Mouse (Mus musculus): ENCODE data around the gene Olfr94. TPM values are rescaled to one million over a fixed set of nuclear protein-coding genes. Genes with fewer than 3 reads are reported as not detected.

The Olfr94 gene
- polyA plus RNA-seq, 1 experiment from 2014 or later: not detected

DNA sequence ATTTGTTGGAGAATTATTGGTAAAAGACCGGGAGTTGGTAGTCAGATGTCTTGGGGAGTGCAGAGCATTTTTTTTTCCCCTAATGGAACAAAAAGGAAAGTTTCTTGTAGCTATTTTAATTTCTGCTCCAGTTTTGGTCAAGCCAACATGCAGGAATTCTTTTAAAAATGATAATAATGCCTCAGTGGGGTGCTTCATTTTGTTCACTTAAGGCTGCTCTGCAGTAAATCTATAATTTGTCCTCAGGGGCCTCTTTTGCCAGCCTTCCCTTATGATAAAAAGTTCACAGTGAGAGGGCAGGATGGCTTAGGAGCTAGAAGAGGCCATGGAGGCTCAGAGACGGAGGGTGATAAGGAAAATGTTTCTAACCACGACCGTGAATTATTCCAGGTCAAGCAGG is 19.1 kb upstream of the Olfr94 start, which contains the start of gene Olfr96:
TSS of gene Olfr96 (plus strand) at position 301 of the 400 bp plus-strand sequence.
- Histone ChIP-seq H3K4me3 (ENCODE audit: low read depth, low read length) (no peak within 1 kb of the TSS), H3K27me3 (replicated peaks; ENCODE audit: control insufficient read depth, insufficient read depth, low read length) (no peaks in the 10 kb centered on the region), H3K36me3 (ENCODE audit: control insufficient read depth, insufficient read depth) (no peaks in the 10 kb centered on the region), H3K4me1 (replicated peaks; ENCODE audit: control insufficient read depth, insufficient read depth, low read length) (no peaks in the 10 kb centered on the region), H3K9ac (ENCODE audit: low read depth, low read length) (no peak within 1 kb of the TSS), H3K9me3 (ENCODE audit: control insufficient read depth) (no peaks in the 10 kb centered on the region), H3K27ac (ENCODE audit: low read depth, low read length) (no peak within 1 kb of the TSS), H3K4me2 (replicated peaks; ENCODE audit: low read depth) (no peak within 1 kb of the TSS)
- no peak for TF ChIP-seq CTCF (IDR thresholded peaks at IDR 0.05; ENCODE audit: low read depth)
- ATAC-seq: no peak
- WGBS: 49% methylated on average over 4 of the region's 4 CpGs

DNA sequence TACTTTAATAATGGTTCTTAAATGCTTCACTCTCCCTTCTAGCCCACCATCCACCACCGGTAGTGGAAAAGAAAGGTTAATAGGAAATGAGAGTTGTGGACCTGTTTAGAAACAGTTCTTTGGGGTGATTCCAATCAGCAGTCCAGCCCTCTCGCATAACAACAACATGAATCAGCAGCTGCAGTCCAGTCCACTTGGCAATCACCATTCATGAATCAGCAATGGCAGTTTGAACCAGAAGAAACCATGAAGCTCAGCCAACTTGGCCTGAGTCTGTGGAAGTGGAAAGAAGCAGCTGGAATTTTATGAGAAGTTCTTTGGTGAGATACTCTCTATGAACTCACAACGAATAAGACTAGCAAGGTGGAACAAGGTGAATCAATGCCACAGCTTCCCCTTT is 17.7 kb upstream of the Olfr94 start:
- no peaks in the 10 kb centered on the region for H3K27me3 ChIP-seq (replicated peaks; ENCODE audit: control insufficient read depth, insufficient read depth, low read length)
- no peaks in the 10 kb centered on the region for H3K9me3 ChIP-seq (ENCODE audit: control insufficient read depth)
- WGBS: 71% methylated on average over 3 of the region's 3 CpGs
- no peaks in the 10 kb centered on the region for H3K4me1 ChIP-seq (replicated peaks; ENCODE audit: control insufficient read depth, insufficient read depth, low read length)
- H3K4me3 ChIP-seq (ENCODE audit: low read depth, low read length): no peak overlapping the region
- H3K36me3 ChIP-seq (ENCODE audit: control insufficient read depth, insufficient read depth): no peaks in the 10 kb centered on the region
- TF ChIP-seq CTCF (IDR thresholded peaks at IDR 0.05; ENCODE audit: low read depth): no peak
- no peak overlapping the region for H3K9ac ChIP-seq (ENCODE audit: low read depth, low read length)
- ATAC-seq: no peak
- H3K27ac ChIP-seq (ENCODE audit: low read depth, low read length): no peak overlapping the region
- H3K4me2 ChIP-seq (replicated peaks; ENCODE audit: low read depth): no peak overlapping the region

GRCm38 (mm10) chr17:37213018-37213417 is 12.2 kb upstream of the Olfr94 start, which contains the start of gene Olfr95:
Gene Olfr95, minus strand, starts transcription at chr17:37213118.
- TF ChIP-seq CTCF (IDR thresholded peaks at IDR 0.05; ENCODE audit: low read depth): no peak
- H3K4me2 ChIP-seq (replicated peaks; ENCODE audit: low read depth): no peak within 1 kb of the TSS
- no peaks in the 10 kb centered on the region for H3K36me3 ChIP-seq (ENCODE audit: control insufficient read depth, insufficient read depth)
- no peak within 1 kb of the TSS for H3K9ac ChIP-seq (ENCODE audit: low read depth, low read length)
- peaks cover 12% of the 10 kb centered on the region; the same call in 1 of the 2 replicates for H3K27me3 ChIP-seq (replicated peaks; ENCODE audit: control insufficient read depth, insufficient read depth, low read length)
- no peaks in the 10 kb centered on the region for H3K9me3 ChIP-seq (ENCODE audit: control insufficient read depth)
- H3K4me1 ChIP-seq (replicated peaks; ENCODE audit: control insufficient read depth, insufficient read depth, low read length): no peaks in the 10 kb centered on the region
- ATAC-seq: no peak
- no peak within 1 kb of the TSS for H3K27ac ChIP-seq (ENCODE audit: low read depth, low read length)
- H3K4me3 ChIP-seq (ENCODE audit: low read depth, low read length): no peak within 1 kb of the TSS
- WGBS: 82% methylated on average over 3 of the region's 3 CpGs

DNA sequence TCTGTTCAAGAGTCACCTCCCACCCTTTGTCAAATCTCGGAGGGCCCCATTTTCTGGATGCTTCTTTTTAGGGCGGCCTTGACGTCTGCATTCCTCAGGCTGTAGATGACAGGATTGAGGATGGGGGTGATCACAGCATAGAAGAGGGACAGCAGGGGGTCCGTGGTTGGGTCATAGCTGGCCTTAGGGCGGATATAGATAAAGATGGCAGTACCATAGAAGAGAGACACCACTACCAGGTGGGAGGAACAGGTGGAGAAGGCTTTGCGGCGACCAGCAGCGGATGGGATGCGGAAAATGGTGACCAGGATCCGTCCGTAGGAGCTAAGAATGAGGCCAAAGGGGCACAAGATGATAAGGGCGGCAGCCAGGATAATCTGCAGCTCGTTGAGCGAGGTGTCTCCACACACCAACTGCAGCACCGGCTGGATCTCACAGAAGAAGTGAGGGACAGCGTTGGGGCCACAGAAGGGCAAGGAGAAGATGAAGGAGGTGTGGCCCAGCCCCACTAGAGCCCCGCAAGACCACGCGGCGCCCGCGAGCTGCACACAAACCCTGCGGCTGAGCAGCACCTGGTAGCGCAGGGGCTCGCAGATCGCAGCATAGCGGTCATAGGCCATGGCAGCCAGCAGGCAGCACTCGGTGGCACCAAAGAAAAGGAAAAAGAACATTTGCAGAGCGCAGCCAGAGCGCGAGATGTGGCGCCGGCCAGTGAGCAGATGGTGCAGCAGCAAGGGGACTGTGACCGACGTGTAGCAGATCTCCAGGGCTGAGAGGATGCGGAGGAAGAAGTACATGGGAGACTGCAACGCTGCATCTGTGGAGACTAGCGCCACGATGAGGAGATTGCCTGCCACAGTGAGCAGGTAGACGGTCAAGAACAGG is 10.3 kb upstream of the Olfr94 start:
- peaks cover 12% of the 10 kb centered on the region; the same call in 1 of the 2 replicates for H3K27me3 ChIP-seq (replicated peaks; ENCODE audit: control insufficient read depth, insufficient read depth, low read length)
- no peak overlapping the region for H3K9ac ChIP-seq (ENCODE audit: low read depth, low read length)
- peak overlapping the region; percentile 14; the same call in 1 of the 2 replicates for H3K4me3 ChIP-seq (ENCODE audit: low read depth, low read length)
- H3K4me2 ChIP-seq (replicated peaks; ENCODE audit: low read depth): peak overlapping the region; percentile 46
- H3K36me3 ChIP-seq (ENCODE audit: control insufficient read depth, insufficient read depth): no peaks in the 10 kb centered on the region
- no peak overlapping the region for H3K27ac ChIP-seq (ENCODE audit: low read depth, low read length)
- H3K4me1 ChIP-seq (replicated peaks; ENCODE audit: control insufficient read depth, insufficient read depth, low read length): no peaks in the 10 kb centered on the region
- no peaks in the 10 kb centered on the region for H3K9me3 ChIP-seq (ENCODE audit: control insufficient read depth)
- 14% methylated on average over 40 of the region's 40 CpGs for WGBS
- TF ChIP-seq CTCF (IDR thresholded peaks at IDR 0.05; ENCODE audit: low read depth): no peak
- ATAC-seq: no peak

DNA sequence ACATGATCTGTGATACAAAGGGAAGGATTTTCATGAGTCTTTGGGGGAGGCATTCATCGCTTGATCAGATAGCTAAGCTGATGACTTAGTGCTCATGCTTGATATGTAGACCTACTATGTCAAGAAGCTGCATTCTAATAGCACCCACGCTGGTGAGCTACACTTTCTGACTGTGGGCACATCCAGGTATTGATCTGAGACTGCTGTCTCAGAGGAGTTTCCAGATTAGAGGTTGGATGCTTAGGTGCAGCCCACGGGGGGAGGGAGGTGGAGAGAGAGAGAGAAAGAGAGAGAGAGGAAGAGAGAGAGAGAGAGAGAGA is 3.1 kb upstream of the Olfr94 start:
- 33% methylated on average over 3 of the region's 3 CpGs for WGBS
- no peak for ATAC-seq

DNA sequence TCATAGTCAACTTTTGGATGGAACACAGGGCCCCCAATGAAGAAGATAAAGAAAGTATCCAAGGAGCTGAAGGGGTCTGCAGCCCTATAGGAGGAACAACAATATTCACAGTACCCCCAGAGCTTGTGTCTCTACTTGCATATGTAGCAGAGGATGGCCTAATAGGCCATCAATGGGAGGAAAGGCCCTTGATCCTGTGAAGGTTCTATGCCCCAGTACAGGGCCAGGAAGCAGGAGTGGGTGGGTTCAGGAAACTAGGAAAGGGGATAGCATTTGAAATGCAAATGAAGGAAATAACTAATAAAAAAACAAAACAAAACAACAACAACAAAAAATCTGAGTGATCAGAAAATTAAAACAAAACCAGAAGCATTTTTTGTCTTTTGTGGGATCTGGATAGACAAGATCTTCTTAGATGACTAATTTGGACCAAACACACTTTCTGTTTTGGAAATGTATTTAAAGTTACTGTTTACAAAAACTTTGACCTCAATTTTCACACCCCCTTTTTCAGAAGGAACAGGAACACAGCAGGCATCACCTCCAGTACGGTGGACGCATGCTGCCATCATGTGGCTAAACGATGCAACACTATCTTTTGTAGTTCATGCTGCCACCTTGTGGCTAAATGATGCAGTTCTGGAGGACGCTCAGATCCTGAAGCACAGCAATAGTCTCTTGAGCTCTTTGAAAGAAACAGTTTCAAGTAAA is 2.6 kb upstream of the Olfr94 start:
- Histone ChIP-seq H3K36me3 (ENCODE audit: control insufficient read depth, insufficient read depth) (no peaks in the 10 kb centered on the region), H3K4me2 (replicated peaks; ENCODE audit: low read depth) (no peak overlapping the region), H3K9me3 (ENCODE audit: control insufficient read depth) (no peaks in the 10 kb centered on the region), H3K4me1 (replicated peaks; ENCODE audit: control insufficient read depth, insufficient read depth, low read length) (no peaks in the 10 kb centered on the region), H3K9ac (ENCODE audit: low read depth, low read length) (no peak overlapping the region), H3K27ac (ENCODE audit: low read depth, low read length) (no peak overlapping the region), H3K4me3 (ENCODE audit: low read depth, low read length) (no peak overlapping the region), H3K27me3 (replicated peaks; ENCODE audit: control insufficient read depth, insufficient read depth, low read length) (no peaks in the 10 kb centered on the region)
- TF ChIP-seq CTCF (IDR thresholded peaks at IDR 0.05; ENCODE audit: low read depth): peak; percentile 100
- 1% methylated on average over 4 of the region's 4 CpGs for WGBS
- ATAC-seq: no peak

More for the DNA sequence above, 3.1 kb upstream of the Olfr94 start:
- Histone ChIP-seq H3K9ac (ENCODE audit: low read depth, low read length) (no peak overlapping the region), H3K9me3 (ENCODE audit: control insufficient read depth) (no peaks in the 10 kb centered on the region), H3K36me3 (ENCODE audit: control insufficient read depth, insufficient read depth) (no peaks in the 10 kb centered on the region), H3K27ac (ENCODE audit: low read depth, low read length) (no peak overlapping the region), H3K4me1 (replicated peaks; ENCODE audit: control insufficient read depth, insufficient read depth, low read length) (no peaks in the 10 kb centered on the region), H3K27me3 (replicated peaks; ENCODE audit: control insufficient read depth, insufficient read depth, low read length) (no peaks in the 10 kb centered on the region), H3K4me3 (ENCODE audit: low read depth, low read length) (no peak overlapping the region), H3K4me2 (replicated peaks; ENCODE audit: low read depth) (no peak overlapping the region)
- TF ChIP-seq CTCF (IDR thresholded peaks at IDR 0.05; ENCODE audit: low read depth): no peak

All from intestine, postnatal 0 days (tissue).